Mouse (Mus musculus): ENCODE results near the gene 2010111I01Rik.
"Not testable (repeated sequence)": the region's sequence is repeated elsewhere in the genome, so short reads cannot be mapped to it uniquely, and the experiment has no call there.

Gene 2010111I01Rik

DNA sequence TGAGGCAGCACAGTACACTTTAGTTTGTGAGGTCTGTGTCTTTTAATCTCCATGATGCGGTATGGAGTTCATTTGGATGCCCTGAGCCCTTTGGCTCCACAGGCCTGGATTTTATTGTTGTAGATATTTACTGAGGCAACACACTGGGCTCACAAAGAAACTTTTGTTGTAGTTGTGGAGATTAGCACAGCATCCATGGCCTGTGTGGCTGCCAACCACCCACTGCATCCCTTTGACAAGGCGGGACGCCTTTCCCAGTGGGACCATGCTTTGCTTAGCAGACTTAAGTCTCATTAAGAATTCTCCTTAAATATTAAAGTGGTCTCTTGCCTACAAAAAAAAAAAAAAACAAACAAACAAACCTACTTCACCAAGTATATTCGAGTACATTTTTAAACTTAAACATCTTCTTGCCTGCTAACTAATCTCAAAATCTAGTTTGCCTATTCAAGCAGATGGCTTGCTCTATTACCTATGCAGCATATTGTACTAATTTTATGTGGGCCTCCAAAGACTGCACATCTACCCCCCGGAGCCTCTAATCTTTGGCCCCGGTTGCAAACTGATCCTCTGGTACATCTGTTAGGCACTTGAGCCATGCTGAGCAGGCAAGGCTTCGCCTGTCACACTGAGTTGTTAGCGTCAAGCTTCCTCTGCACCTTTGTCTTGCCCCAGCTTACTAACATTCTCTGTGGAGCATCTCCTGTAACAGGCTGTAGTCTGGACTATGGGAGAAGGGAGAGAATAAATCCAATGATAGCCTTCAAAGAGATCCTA lies 239.0 kb downstream of the 2010111I01Rik start:
- DNase-seq (ENCODE audit: low read depth) = no peak

DNA sequence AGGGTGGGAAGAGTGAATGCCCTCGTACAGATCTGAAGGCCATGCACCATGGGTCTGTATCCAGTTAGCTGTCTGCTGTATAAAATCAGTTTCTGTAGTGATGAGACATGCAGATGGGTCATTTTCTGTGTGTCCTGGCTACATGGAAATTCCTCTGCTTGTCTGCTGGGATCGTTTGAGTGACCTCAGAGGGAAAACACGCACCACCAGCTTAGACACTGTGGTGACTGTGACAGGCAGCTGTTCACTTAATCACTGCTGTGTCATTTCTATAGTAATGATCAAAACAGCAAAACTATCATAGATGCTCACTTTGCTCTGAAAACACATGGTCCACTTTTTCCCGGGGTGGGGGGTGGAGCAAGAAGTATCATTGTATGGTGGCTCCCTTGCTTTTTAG lies 241.1 kb downstream of the 2010111I01Rik start:
- DNase-seq (ENCODE audit: low read depth) = no peak

DNA sequence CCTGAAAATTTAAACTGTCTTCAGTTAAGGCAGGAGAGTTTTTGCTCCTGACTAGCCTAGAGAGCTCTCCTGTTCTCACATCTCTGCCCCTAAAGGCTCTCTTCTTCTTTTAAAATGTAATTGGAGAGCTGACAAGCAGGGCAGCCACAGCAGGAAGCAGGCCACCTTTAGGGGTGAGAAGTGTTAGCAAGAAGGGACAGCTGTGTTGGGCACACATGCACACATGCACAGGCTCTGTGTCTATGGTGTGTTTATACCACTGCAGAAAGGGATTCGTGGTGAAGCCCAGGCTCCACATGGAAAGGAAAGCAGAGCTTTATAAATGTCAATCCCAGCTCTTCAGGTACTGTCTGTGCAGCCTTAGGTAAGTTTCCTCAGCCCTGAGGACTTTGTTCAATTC lies 241.7 kb downstream of the 2010111I01Rik start:
- DNase-seq (ENCODE audit: low read depth) = no peak

DNA sequence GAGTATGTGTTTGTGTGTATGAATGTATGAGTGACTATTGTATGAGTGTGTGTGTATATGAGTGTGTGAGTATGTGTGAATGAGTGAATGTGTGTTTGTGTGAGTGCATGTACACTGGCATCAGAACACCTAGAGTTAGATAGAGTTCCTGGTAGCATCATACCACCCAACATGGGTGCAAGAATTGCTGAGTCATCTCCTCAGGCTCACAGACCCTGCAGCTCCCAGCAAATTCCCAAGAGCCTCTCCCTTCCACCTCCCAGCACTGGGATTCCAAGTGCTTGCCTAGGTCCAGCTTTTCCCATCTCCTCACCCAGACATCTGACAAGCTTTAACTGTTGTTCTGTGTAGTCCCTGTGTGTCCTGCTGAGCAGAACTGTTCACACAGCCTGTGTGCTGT lies 251.8 kb downstream of the 2010111I01Rik start:
- no peak for DNase-seq (ENCODE audit: low read depth)

DNA sequence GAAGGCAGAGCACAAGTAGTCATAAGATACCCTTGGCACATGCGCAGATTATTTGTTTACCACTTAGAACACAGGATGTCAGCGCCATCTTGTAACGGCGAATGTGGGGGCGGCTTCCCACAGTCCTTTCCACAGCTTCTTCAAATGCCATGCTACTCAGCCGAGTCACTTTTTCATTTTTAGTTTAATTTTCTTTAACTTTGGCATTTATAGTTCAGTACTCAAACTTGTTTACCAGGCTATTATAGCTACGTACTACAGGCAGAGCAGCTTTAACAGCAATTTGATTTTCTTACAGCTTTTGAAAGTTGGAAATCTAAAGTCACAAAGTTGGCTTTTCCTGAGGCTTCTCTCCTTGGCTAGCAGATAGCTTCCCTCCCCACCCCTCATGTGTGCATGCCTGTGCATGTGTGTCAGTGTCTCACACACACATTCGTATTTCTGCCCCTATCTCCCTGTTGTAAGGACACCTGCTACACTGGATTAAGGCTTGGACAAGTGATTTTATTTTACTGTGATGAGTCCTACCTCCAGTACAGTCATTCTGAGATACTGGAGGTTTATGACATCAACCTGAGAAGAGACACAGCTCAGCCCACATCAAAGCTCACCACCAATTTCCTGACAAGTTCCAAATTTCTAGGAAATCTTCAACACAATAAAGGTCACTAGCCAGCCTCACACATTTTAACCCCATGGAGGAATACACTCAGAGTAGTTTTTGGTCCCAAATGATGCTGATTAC lies 258.5 kb downstream of the 2010111I01Rik start:
- peak; percentile 90 for DNase-seq (ENCODE audit: low read depth)

DNA sequence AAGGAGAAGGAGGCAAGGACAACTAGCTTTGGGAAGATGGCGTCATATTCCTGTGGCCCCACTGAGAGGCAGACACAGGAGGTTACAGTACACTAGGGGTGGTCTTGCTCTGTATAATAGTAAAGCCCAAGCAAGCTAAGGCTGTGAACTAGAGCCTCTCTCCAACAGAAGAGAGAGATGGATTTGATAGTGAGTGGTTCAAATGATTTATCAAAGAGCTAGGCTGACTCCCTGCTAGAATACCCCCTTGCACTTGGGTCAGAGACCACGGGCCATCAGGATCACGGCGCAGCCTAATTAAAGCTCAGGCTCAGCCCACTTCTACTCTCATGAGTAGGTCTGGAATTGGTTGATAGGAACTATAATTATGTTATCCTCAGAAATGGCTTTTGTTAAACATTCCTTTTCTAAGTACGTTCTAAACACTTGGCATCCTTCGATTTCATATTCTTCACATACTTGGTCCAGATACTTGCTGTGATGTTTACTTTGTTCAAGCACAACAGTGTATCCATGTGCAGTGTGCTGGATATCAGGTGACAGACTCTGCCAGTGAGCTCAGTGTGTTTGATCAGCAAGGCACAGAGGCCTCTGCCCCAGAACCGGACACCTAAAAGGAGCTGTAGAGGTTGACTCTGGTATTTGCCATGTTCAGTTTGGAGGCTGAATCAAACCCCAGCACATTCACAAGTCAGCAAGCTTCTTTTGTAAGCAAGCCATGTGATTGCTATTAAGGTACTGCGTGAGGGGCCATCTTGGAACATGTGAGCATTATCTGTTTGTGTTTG lies 261.3 kb downstream of the 2010111I01Rik start:
- no peak for DNase-seq (ENCODE audit: low read depth)

DNA sequence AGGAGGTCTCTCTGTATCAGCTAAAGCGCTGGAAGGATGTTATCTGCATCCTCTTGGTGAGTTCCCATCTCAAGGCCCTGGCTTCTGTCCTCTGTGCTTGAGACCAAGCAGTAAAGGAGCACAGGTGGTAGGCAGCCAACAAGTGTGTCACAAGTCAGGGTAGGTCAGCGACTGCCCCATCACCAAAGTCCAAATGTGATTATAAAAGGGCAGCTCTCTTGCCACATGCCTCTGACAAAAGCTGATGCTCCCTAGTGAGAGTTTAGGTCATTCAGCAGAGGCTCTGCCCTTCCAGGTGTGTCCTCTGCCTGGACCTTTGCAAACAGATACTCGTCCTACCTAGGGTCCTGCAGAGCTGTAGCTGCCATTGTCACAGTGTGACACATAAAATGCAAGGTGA lies 263.1 kb downstream of the 2010111I01Rik start:
- no peak for DNase-seq (ENCODE audit: low read depth)

DNA sequence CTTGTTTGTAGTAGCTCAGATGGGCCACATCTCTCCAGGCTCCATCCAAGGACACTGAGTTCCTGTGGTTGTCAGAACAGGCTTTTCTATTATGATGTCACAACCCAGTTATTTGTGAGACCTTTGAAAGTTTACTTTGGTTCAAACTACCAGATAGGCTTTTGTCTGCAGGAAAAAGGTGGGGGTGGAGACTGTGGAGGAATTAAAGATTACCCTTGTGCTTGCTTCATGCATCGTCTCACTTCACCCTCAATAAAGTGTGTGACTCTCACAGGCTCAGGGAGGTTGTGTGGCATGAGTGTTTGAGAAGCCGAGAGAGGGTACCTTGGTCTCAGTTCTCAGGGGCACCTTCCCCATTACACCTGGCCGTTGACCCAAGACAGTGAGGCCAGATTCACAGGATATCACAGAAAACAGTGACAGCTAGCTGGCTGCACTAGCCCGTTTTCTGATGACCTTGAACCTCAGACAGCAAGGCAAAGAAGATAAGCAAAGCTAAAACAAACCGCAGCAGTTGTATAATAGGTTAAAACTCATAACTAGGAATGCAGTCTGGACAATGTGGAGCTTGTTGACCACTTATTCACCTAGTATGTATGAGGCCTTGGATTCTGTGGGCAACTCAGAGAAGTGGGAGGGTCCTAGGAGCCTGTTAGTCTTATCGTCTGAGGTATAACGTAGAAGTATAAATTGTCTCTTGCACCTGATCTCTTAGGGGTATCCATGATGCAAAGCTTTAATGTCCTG lies 266.4 kb downstream of the 2010111I01Rik start:
- no peak for DNase-seq (ENCODE audit: low read depth)

DNA sequence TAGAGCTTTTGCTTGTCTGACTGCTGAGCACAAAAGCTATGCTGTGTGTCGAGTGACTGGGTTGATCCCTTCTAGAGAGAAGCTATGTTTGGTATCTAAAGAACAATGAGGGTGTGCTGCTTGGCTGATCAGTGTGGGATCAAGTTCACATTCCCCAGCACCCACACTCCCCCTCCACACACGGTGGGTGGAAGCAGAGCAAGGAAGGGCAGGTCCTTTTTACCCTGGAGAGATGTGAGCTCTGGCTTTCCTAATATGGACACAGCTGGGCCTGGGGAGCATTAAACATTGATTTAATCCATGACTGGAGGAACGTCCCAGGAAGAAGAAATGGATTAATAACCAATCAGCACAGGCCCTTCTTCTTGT lies 267.0 kb downstream of the 2010111I01Rik start:
- no peak for DNase-seq (ENCODE audit: low read depth)

DNA sequence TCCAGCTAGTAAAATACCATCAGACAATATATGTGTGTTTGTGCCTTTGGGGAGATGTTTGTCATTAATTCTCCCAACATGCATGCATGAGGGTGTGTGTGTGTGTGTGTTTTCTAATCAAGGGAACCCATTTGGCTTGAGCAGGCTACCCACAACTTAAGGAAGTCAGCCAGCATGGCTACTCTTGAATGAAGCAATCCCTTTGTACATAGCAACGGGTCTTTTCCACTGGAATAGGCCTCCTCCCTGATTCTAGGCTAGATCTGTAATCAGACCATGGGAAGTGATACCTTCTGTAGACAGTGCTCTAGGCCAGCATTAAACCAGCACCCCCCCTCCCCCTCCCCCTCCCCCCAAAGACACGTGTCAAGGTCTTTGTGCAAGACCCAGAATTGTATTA lies 267.9 kb downstream of the 2010111I01Rik start:
- DNase-seq (ENCODE audit: low read depth) = no peak

DNA sequence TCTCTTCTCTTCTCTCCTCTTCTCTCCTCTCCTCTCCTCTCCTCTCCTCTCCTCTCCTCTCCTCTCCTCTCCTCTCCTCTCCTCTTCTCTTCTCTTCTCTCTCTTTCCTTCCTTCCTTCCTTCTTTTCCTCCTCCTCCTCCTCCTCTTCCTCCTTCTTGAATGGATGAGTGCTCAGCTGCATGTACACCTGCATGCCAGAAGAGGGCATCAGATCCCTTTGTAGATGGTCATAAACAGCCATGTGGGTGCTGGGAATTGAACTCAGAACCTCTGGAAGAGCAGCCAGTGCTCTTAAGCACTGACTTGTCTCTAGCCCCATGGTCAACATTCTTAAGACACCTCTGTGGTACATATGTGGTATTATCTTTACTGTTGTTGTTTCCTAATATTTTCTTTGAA lies 269.8 kb downstream of the 2010111I01Rik start:
- not testable (repeated sequence) for DNase-seq (ENCODE audit: low read depth)

DNA sequence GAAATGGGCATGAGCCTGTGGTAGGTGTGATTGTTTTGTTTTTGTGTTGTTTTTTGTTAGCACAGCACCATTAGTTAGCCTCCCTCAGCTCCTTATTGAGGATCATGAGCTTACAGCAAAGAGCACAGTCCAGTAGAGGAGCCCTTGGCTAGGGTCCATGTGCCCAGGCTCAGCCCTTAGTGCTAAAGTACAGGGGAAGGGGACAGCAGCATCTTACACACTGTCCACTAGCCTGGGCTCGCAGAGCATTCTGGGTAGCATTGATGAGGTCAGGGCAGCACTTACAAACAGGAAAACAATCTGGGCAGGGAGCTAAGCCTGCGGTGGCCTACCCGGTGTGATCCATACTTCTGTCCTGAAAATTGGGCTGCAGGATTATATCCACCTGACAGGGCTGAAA lies 270.9 kb downstream of the 2010111I01Rik start:
- DNase-seq (ENCODE audit: low read depth) = no peak

DNA sequence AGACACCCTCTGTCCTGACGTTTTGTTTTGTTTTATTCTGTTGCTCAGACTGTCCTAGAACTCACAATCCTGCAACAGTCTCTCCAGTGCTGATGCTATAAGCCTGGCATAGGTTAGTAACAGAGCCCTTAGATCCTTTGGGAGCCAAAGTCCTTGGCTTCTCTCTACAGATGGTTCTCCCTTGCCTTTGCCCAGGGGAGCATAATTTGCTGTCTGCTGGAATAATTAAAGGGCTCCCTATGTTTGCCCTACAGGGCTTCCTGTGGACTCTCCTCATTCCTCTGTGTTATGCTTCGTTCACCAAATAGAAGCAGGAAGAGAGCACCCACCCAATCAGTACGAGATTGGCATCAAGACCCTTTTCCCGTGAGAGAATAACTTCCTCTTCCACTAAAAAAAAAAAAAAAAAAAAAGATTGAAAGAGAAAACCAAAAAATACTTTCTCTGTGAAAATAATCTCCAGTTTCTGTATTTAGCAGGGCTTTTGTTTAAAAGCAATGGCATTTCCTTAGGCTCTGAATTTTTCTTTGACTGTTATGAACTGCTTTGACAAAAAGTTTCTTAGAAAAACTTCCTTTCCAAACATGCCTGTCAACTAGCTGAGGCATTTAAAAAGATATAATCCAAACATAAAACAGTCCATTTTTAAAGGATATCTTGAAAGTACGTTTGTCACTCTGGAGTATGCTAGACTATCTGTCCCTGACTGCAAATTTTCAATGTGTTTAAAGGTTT lies 271.6 kb downstream of the 2010111I01Rik start:
- DNase-seq (ENCODE audit: low read depth) = peak; percentile 23

DNA sequence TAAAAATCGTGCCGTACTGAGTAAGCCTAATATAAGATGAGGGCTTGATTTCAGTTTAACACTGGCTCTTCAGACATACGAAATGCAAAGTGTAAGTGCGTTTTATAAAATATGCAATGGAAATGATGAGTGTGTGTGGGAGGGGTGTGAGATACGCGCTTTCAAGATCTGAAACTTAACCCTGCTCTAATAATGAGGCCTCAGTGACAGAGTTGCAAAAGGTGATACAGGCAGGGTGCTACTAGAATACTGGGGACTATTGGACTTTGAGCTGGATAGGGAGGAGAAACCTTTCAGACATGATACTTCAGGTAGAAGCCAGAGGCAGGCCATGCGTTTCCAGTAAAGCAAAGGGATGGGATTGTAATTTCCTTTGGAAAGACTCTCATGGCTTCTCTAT lies 273.4 kb downstream of the 2010111I01Rik start:
- peak; percentile 81 for DNase-seq (ENCODE audit: low read depth)

DNA sequence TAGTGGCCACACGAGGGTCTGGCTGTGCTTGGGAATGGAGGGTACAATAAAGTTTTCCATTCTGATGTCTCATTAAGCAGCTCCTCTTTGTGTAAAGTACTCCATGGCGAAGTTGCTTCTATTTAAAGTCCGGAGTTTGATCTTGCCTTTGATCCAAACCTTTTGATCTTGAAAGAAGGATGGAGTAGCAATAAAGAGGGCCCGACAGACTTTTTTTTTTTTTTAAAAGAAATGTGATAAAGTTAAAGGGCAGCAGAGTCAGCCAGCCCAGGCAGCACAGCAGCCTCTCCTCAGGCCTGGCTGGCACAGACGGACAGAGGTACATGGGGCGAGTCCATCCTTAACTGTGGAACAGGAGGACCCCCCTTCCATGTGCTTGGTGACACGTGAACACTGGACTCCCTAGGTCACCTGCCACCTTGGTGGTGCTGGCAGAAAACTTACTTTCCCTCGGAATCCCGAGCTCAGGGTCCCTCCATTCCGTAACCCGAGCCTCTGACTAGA lies 274.7 kb downstream of the 2010111I01Rik start:
- peak; percentile 59 for DNase-seq (ENCODE audit: low read depth)

DNA sequence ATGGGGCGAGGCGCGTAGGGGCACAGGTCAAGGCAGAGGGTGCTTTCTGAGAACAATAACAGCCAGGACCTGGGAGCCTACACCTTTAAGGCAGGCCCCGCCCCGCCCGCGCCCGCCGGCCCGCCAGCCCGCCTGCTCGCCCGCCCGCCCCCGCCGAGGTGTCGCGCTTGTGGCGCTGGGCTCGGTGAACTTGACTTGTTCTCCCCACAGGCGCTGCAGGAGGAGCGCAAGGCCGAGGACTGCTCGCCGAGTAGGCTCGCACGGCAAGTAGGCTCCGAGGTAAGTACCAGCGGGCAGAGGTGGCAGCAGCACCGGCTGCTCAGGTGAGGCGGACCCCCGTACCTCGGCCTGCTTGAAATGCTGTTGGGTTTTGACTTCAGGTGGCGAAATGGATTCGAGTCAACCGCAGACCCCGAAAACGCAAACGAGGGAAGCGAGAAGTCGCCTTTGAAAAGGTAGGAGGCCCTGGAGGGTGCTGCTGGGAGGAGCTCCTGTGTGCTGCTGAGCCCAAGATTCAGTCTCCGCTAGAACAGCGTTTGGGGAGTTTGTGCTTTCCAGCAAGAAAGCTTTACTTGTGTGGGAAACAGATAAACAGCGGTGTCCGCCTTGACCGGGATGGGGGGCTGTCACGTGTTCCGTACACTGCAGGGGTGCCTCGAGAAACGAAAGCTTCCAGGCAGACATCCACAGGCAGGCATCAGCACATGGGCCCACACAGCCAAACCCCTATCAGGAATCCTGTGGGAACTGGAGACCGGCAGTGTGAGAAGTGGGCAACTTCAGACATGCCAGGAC lies 275.4 kb downstream of the 2010111I01Rik start:
- DNase-seq (ENCODE audit: low read depth) = peak; percentile 91

DNA sequence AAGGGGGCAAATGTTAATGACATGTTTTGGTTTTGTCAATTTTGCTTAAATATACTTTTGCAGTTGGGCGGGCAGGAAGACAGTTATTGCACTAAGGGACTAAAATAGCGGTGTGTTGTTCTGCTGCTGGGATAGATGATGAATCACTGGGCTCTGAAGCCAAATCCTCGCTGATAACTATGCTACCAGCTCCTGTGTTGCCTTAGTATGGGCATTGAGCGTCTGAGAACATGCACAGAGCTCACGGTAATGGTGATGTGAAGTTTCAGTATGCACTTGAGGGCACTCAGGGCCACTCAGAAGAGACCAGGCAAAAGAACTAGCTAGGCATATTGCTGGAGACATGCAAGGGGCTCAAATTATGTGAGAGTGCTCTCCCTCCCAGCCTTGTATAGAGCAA lies 276.1 kb downstream of the 2010111I01Rik start:
- DNase-seq (ENCODE audit: low read depth) = peak; percentile 64

DNA sequence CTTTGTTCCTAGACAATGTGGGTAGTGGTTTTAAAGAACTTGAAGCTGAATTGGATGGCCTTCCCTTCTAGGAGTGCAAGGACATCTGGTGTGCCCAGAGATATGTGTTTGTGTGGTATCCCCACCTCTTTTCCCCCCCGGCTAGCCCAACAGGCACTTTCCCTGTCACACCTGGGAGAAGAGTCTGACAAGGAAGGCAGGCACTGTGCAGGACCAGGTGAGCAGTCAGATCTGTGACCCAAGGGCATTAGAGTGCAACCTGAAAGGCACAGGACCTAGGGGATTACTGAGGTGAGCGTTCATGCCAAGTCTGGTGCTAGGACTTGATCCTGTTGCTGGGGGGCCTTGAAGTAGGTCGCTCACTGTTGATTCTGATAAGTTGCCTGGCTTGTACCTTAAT lies 277.0 kb downstream of the 2010111I01Rik start:
- DNase-seq (ENCODE audit: low read depth) = peak; percentile 53

DNA sequence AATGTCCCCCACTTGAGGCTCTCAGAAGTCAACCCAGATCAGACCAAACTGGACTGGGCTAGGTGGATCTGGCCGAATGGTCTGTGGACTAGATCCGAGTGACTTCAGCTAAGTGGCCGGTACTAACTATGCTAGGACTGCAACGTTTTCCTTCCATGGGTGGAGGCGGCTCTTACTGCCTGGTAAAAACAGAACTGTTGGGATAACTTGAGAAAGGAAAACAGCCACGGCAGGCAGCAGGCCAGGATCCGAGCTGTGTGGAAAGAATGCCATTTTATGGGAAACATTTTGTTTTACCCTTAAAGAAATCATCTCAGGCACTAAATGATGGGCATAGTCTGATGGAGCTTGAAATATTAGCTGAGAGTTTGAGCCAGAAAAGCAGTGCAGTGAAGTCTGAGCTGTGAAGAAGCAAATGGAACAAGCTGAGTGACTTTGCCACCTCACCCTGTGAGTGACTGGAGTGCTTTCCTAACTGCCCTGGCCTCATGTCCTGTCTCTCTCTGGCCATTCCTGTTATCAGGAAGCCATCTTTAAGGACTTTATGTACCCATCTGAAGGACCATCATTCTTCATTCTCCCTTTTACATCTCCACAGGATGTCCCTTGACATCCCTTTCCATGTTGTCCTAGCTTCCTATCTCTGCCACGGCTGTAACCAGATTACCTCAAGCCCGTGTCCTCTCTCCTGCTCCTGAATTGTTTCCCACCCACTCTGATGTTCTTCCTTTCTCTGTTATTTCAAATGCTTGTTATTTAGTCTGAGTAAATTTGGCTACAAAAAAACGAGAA lies 277.9 kb downstream of the 2010111I01Rik start:
- DNase-seq (ENCODE audit: low read depth) = peak; percentile 57
